Mouse (Mus musculus) heart, embryonic 13.5 days (tissue): ENCODE measurements around the gene Zfp277. TPM values are rescaled to one million over a fixed set of nuclear protein-coding genes. Genes with fewer than 3 reads are reported as not detected.

Experiments used
- ATAC-seq: fragments of 200-750 bp; cut with Nextera tagmentation; 2 replicates; pipeline ENCODE4 v1.8.0; 2017; ENCODE audit warnings: moderate TSS enrichment; ENCODE audit not compliant: insufficient number of reproducible peaks, low FRiP score, low TSS enrichment; ENCODE audit errors: extremely low read depth
- H3K27ac ChIP-seq: fragments of 300-500 bp; sonication (generic); replicated peaks from 2 replicates; pipeline ENCODE4 v1.5.1; 2015; ENCODE audit warnings: moderate library complexity, mild to moderate bottlenecking, inconsistent platforms
- H3K27me3 ChIP-seq: fragments of 300-500 bp; sonication (generic); replicated peaks from 2 replicates; pipeline ENCODE4 v1.6.1; 2015; ENCODE audit warnings: mild to moderate bottlenecking, inconsistent platforms
- H3K36me3 ChIP-seq: fragments of 300-500 bp; sonication (generic); 2 replicates; pipeline ENCODE4 v1.6.1; 2015; ENCODE audit warnings: mild to moderate bottlenecking, inconsistent platforms
- H3K4me1 ChIP-seq: fragments of 300-500 bp; sonication (generic); 2 replicates; pipeline ENCODE4 v1.6.1; 2015; ENCODE audit warnings: inconsistent platforms
- H3K4me2 ChIP-seq: fragments of 300-500 bp; sonication (generic); 2 replicates; pipeline ENCODE4 v1.6.1; 2015; ENCODE audit warnings: inconsistent platforms, mild to moderate bottlenecking, moderate library complexity
- H3K4me3 ChIP-seq: fragments of 300-500 bp; sonication (generic); 2 replicates; pipeline ENCODE4 v1.5.1; 2015; ENCODE audit warnings: moderate library complexity, mild to moderate bottlenecking, inconsistent platforms
- H3K9ac ChIP-seq: fragments of 300-500 bp; sonication (generic); 2 replicates; pipeline ENCODE4 v1.6.1; 2015; ENCODE audit warnings: inconsistent platforms, mild to moderate bottlenecking, moderate library complexity
- H3K9me3 ChIP-seq: fragments of 300-500 bp; sonication (generic); 2 replicates; pipeline ENCODE4 v1.6.1; 2016; ENCODE audit warnings: inconsistent platforms
- WGBS: fragments of 180-500 bp; shearing (Covaris S2); methylation state at CpG from one replicate; pipeline ENCODE4 v1.1.7; 2015; ENCODE audit warnings: mixed read lengths; 5-methylcytosine and 5-hydroxymethylcytosine counted together
- polyA plus RNA-seq: library from polyadenylated mRNA; unstranded; fragments of >200 nt; fragmentation: Nextera tagmentation; extraction: Ambion mirVana; gene quantifications from 2 replicates; pipeline ENCODE4 v1.2.1, GENCODE M21; 2015

Gene Zfp277
- 27.8 and 30.4 TPM in 2 replicates for polyA plus RNA-seq

- H3K27me3 ChIP-seq = no peaks in the 10 kb centered on the region
- peaks cover 41% of the 10 kb centered on the region for H3K4me1 ChIP-seq
- WGBS = under 1% methylated on average over 80 of the region's 80 CpGs
- peak within 1 kb of the TSS; percentile 82 for H3K27ac ChIP-seq
- ATAC-seq = peak; percentile 96
- H3K9me3 ChIP-seq = no peaks in the 10 kb centered on the region
- H3K4me3 ChIP-seq = peak within 1 kb of the TSS; percentile 91
- no peaks in the 10 kb centered on the region for H3K36me3 ChIP-seq
- peak within 1 kb of the TSS; percentile 85 for H3K4me2 ChIP-seq
- peak within 1 kb of the TSS; percentile 89 for H3K9ac ChIP-seq
Measured at GRCm38 (mm10) chr12:40445648-40446449, at the start of gene Zfp277, which contains the start of gene Dock4. Gene Zfp277 (minus strand): TSS chr12:40445902. Gene Dock4 (plus strand): TSS chr12:40445952.

- ATAC-seq = no peak
- H3K4me2 ChIP-seq = no peak overlapping the region
- H3K9ac ChIP-seq = no peak overlapping the region
- no peaks in the 10 kb centered on the region for H3K27me3 ChIP-seq
- H3K4me1 ChIP-seq = peaks cover 32% of the 10 kb centered on the region
- no peaks in the 10 kb centered on the region for H3K9me3 ChIP-seq
- no peaks in the 10 kb centered on the region for H3K36me3 ChIP-seq
- 0 out of 2 replicates have a peak overlapping the region, but pooled peaks have one; percentile 32 for H3K27ac ChIP-seq
- 71% methylated on average over 12 of the region's 12 CpGs for WGBS
- H3K4me3 ChIP-seq = no peak overlapping the region
Measured at GRCm38 (mm10) chr12:40486047-40486837, 40.5 kb upstream of the Zfp277 start.

- H3K4me2 ChIP-seq = no peak overlapping the region
- 72% methylated on average over 1 of the region's 1 CpGs for WGBS
- H3K9ac ChIP-seq = no peak overlapping the region
- peaks cover 23% of the 10 kb centered on the region for H3K4me1 ChIP-seq
- 0 out of 2 replicates have a peak overlapping the region, but pooled peaks have one; percentile 71 for H3K27ac ChIP-seq
- H3K4me3 ChIP-seq = no peak overlapping the region
- no peaks in the 10 kb centered on the region for H3K9me3 ChIP-seq
- no peaks in the 10 kb centered on the region for H3K36me3 ChIP-seq
- no peak for ATAC-seq
- no peaks in the 10 kb centered on the region for H3K27me3 ChIP-seq
Measured at GRCm38 (mm10) chr12:40485210-40485609, 39.5 kb upstream of the Zfp277 start.

GRCm38 (mm10) chr12:40484224-40484623 is 38.5 kb upstream of the Zfp277 start:
- WGBS = 12% methylated on average over 3 of the region's 3 CpGs
- H3K9ac ChIP-seq = 0 out of 2 replicates have a peak overlapping the region, but pooled peaks have one; percentile 45
- H3K27ac ChIP-seq = peak overlapping the region; percentile 71

GRCm38 (mm10) chr12:40477621-40478452 is 32.1 kb upstream of the Zfp277 start:
- H3K9ac ChIP-seq = no peak overlapping the region
- H3K9me3 ChIP-seq = no peaks in the 10 kb centered on the region
- H3K27me3 ChIP-seq = no peaks in the 10 kb centered on the region
- peaks cover 22% of the 10 kb centered on the region for H3K4me1 ChIP-seq
- no peak for ATAC-seq
- no peak overlapping the region; the same call in 1 of the 2 replicates for H3K4me2 ChIP-seq
- 46% methylated on average over 8 of the region's 8 CpGs for WGBS
- H3K27ac ChIP-seq = peak overlapping the region; percentile 45
- H3K4me3 ChIP-seq = no peak overlapping the region
- no peaks in the 10 kb centered on the region for H3K36me3 ChIP-seq

More at GRCm38 (mm10) chr12:40484224-40484623, 38.5 kb upstream of the Zfp277 start:
- Histone ChIP-seq H3K4me2 (peak overlapping the region; percentile 23), H3K36me3 (no peaks in the 10 kb centered on the region), H3K4me3 (no peak overlapping the region), H3K27me3 (no peaks in the 10 kb centered on the region), H3K9me3 (no peaks in the 10 kb centered on the region), H3K4me1 (peaks cover 22% of the 10 kb centered on the region)
- ATAC-seq = no peak

GRCm38 (mm10) chr12:40473709-40474108 is 28.0 kb upstream of the Zfp277 start:
- Histone ChIP-seq H3K27ac (no peak overlapping the region), H3K36me3 (no peaks in the 10 kb centered on the region), H3K27me3 (no peaks in the 10 kb centered on the region), H3K9ac (no peak overlapping the region), H3K9me3 (no peaks in the 10 kb centered on the region), H3K4me3 (no peak overlapping the region), H3K4me2 (no peak overlapping the region), H3K4me1 (peaks cover 38% of the 10 kb centered on the region)
- no peak for ATAC-seq
- WGBS = 49% methylated on average over 2 of the region's 2 CpGs

GRCm38 (mm10) chr12:40471649-40472399 is 26.1 kb upstream of the Zfp277 start:
- no peak for ATAC-seq
- Histone ChIP-seq H3K36me3 (no peaks in the 10 kb centered on the region), H3K27me3 (no peaks in the 10 kb centered on the region), H3K4me2 (peak overlapping the region; percentile 73), H3K4me1 (peaks cover 42% of the 10 kb centered on the region), H3K27ac (peak overlapping the region; percentile 70), H3K9ac (peak overlapping the region; percentile 65), H3K4me3 (peak overlapping the region; percentile 45), H3K9me3 (no peaks in the 10 kb centered on the region)
- WGBS = 24% methylated on average over 11 of the region's 11 CpGs

- H3K4me1 ChIP-seq = peaks cover 53% of the 10 kb centered on the region
- no peaks in the 10 kb centered on the region for H3K27me3 ChIP-seq
- H3K36me3 ChIP-seq = no peaks in the 10 kb centered on the region
- WGBS = 74% methylated on average over 5 of the region's 5 CpGs
- no peak overlapping the region for H3K4me2 ChIP-seq
- H3K4me3 ChIP-seq = no peak overlapping the region
- no peak overlapping the region for H3K9ac ChIP-seq
- H3K27ac ChIP-seq = no peak overlapping the region
- no peaks in the 10 kb centered on the region for H3K9me3 ChIP-seq
- no peak for ATAC-seq
Measured at GRCm38 (mm10) chr12:40469009-40469408, 23.3 kb upstream of the Zfp277 start.

GRCm38 (mm10) chr12:40468235-40468634 is 22.5 kb upstream of the Zfp277 start:
- Histone ChIP-seq H3K4me2 (no peak overlapping the region), H3K4me3 (no peak overlapping the region), H3K9me3 (no peaks in the 10 kb centered on the region), H3K4me1 (peaks cover 54% of the 10 kb centered on the region), H3K27me3 (no peaks in the 10 kb centered on the region), H3K27ac (no peak overlapping the region), H3K9ac (no peak overlapping the region), H3K36me3 (no peaks in the 10 kb centered on the region)
- 79% methylated on average over 4 of the region's 4 CpGs for WGBS
- no peak for ATAC-seq

- Histone ChIP-seq H3K4me3 (no peak overlapping the region), H3K9ac (no peak overlapping the region), H3K27me3 (no peaks in the 10 kb centered on the region), H3K4me1 (peaks cover 44% of the 10 kb centered on the region), H3K36me3 (no peaks in the 10 kb centered on the region), H3K27ac (peak overlapping the region; percentile 43; the same call in 1 of the 2 replicates), H3K9me3 (no peaks in the 10 kb centered on the region), H3K4me2 (0 out of 2 replicates have a peak overlapping the region, but pooled peaks have one; percentile 20)
- ATAC-seq = no peak; the same call in 1 of the 2 replicates
- WGBS = 60% methylated on average over 6 of the region's 6 CpGs
Measured at GRCm38 (mm10) chr12:40464282-40464681, 18.6 kb upstream of the Zfp277 start.
